Mouse (Mus musculus): Measurements from ENCODE around the gene Prr36. TPM values are rescaled to one million over a fixed set of nuclear protein-coding genes. Genes with fewer than 3 reads are reported as not detected.
A peak's percentile ranks its signal among the peaks of the same experiment; 100 is the strongest.

The Prr36 gene
- polyA plus RNA-seq, 1 experiment from 2014 or later, result 1.4 TPM

DNA sequence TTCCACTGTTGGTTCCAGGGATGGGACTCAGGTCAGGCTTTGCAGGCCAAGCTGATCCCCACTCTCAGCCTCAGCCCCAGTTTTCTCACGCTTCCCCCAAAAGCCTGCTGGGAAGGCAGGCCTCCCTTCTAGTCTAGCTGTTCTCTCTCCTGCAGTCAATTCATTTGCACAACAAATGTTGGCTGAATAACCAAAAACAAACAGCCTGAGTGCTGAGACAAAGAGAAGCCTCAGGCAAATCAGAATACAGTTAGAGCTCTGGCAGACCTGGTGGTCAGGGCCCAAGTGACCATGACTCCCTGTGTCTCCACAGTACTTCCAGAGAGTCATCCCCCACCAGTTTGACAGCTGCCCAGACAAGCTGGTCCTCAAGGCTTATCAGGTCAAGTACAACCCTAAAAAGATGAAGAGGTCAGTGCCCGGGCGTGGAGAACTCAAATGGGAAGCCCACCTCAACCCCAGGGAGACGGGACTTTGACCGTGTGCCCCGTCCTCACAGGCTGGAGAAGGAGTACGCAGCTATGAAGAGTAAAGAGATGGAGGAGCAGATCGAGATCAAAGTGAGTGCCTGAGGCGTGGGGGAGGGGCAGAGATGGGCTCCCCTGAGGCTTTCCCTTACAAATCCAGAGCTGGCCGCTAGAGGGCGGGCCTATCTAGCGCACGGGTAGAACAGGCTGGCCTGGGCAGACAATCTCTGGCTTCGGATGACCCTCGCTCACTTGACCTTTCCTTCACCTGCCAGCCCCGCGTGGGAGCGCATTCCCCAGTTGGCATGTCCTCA, 24.3 kb downstream of the Prr36 start:
- Histone ChIP-seq H3K36me3 (peaks cover 21% of the 10 kb centered on the region), H3K4me1 (replicated peaks) (peaks cover 6% of the 10 kb centered on the region), H3K27ac (no peak overlapping the region), H3K9ac (replicated peaks) (no peak overlapping the region), H3K9me3 (no peaks in the 10 kb centered on the region), H3K4me3 (replicated peaks) (no peak overlapping the region), H3K27me3 (no peaks in the 10 kb centered on the region), H3K4me2 (peak overlapping the region; percentile 42)
- 8% methylated on average over 18 of the region's 18 CpGs for WGBS
- peak; percentile 70 for ATAC-seq (ENCODE audit: insufficient number of reproducible peaks, insufficient read depth, low FRiP score, low TSS enrichment, low read depth)

GRCm38 (mm10) chr8:4192305-4192704, 25.0 kb downstream of the Prr36 start:
- H3K27ac ChIP-seq, result no peak overlapping the region
- no peak for ATAC-seq (ENCODE audit: insufficient number of reproducible peaks, insufficient read depth, low FRiP score, low TSS enrichment, low read depth)

DNA sequence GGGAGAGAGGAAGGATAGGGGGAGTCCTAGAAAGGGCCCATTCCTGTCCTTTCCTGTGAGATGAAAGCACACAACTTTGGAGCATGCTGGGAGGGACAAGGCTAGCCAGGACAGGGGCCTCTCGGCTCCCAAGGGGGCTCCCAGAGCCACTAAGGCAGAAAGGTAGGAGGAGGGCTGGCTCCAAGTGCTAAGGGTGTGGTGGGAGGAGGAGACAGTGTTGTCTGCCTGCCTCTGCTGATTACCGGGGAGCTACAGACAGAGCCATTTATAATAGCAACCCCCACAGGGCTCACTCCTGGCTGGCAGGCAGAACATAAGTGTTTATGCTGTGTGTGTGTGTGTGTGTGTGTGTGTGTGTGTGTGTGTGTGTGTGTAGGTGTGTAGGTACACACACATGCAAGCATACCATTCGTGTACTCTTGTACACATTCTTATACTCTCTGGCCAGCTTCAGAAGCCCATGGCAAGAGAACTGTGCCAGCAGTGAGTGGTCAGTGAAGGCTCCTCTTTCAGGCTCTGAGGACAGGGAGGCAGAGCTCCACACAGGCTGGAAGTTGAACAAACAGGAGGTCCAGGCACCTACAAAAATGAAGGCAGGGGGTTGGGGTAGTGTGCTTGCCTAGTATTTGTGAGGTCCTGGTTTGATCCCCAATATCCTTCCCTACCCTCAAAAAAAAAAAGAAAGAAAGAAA, 28.1 kb downstream of the Prr36 start:
- Histone ChIP-seq H3K4me1 (replicated peaks) (peaks cover 6% of the 10 kb centered on the region), H3K27me3 (no peaks in the 10 kb centered on the region), H3K9me3 (no peaks in the 10 kb centered on the region), H3K36me3 (peaks cover 53% of the 10 kb centered on the region), H3K9ac (replicated peaks) (no peak overlapping the region), H3K4me2 (no peak overlapping the region), H3K4me3 (replicated peaks) (no peak overlapping the region), H3K27ac (no peak overlapping the region)
- 27% methylated on average over 3 of the region's 3 CpGs for WGBS
- no peak for ATAC-seq (ENCODE audit: insufficient number of reproducible peaks, insufficient read depth, low FRiP score, low TSS enrichment, low read depth)

More at GRCm38 (mm10) chr8:4192305-4192704, 25.0 kb downstream of the Prr36 start:
- Histone ChIP-seq H3K9ac (replicated peaks) (no peak overlapping the region), H3K9me3 (no peaks in the 10 kb centered on the region), H3K36me3 (peaks cover 28% of the 10 kb centered on the region), H3K4me3 (replicated peaks) (no peak overlapping the region), H3K4me1 (replicated peaks) (peaks cover 6% of the 10 kb centered on the region), H3K27me3 (no peaks in the 10 kb centered on the region), H3K4me2 (no peak overlapping the region)
- 69% methylated on average over 5 of the region's 5 CpGs for WGBS

- no peak for ATAC-seq (ENCODE audit: insufficient number of reproducible peaks, insufficient read depth, low FRiP score, low TSS enrichment, low read depth)
Observed at GRCm38 (mm10) chr8:4188605-4189004, 28.7 kb downstream of the Prr36 start.

GRCm38 (mm10) chr8:4186151-4186550, 31.1 kb downstream of the Prr36 start:
- no peaks in the 10 kb centered on the region for H3K9me3 ChIP-seq
- H3K4me1 ChIP-seq (replicated peaks), result no peaks in the 10 kb centered on the region
- H3K36me3 ChIP-seq, result peaks cover 51% of the 10 kb centered on the region
- 90% methylated on average over 2 of the region's 2 CpGs for WGBS
- no peak overlapping the region for H3K4me2 ChIP-seq
- no peak overlapping the region for H3K9ac ChIP-seq (replicated peaks)
- H3K27ac ChIP-seq, result no peak overlapping the region
- ATAC-seq (ENCODE audit: insufficient number of reproducible peaks, insufficient read depth, low FRiP score, low TSS enrichment, low read depth), result no peak
- no peaks in the 10 kb centered on the region for H3K27me3 ChIP-seq
- H3K4me3 ChIP-seq (replicated peaks), result no peak overlapping the region

More at GRCm38 (mm10) chr8:4188605-4189004, 28.7 kb downstream of the Prr36 start:
- H3K9me3 ChIP-seq, result no peaks in the 10 kb centered on the region
- H3K36me3 ChIP-seq, result peaks cover 55% of the 10 kb centered on the region
- H3K27me3 ChIP-seq, result no peaks in the 10 kb centered on the region
- peaks cover 6% of the 10 kb centered on the region for H3K4me1 ChIP-seq (replicated peaks)
- no peak overlapping the region for H3K27ac ChIP-seq
- no peak overlapping the region for H3K4me3 ChIP-seq (replicated peaks)
- no peak overlapping the region for H3K9ac ChIP-seq (replicated peaks)
- H3K4me2 ChIP-seq, result no peak overlapping the region

DNA sequence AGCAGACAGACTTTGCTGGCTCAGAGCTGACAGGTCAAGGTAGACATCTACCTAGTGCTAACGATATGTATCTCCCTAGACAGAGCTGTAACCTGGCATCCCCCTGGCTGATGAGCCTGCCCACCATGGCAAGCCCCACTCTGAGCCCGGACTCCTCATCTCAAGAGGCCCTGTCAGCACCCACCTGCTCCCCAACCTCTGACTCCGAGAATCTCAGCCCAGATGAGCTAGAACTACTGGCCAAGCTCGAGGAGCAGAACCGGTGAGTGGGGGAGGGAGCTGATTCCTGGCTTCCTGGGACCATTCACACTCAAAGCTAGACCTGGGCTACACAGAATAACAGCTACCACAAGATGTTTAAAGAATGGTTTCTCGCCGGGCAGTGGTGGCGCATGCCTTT, 33.9 kb downstream of the Prr36 start:
- Histone ChIP-seq H3K36me3 (peaks cover 44% of the 10 kb centered on the region), H3K27me3 (no peaks in the 10 kb centered on the region), H3K4me2 (no peak overlapping the region), H3K27ac (no peak overlapping the region), H3K9ac (replicated peaks) (no peak overlapping the region), H3K9me3 (no peaks in the 10 kb centered on the region), H3K4me3 (replicated peaks) (no peak overlapping the region), H3K4me1 (replicated peaks) (no peaks in the 10 kb centered on the region)
- ATAC-seq (ENCODE audit: insufficient number of reproducible peaks, insufficient read depth, low FRiP score, low TSS enrichment, low read depth), result no peak
- WGBS, result 82% methylated on average over 8 of the region's 8 CpGs

DNA sequence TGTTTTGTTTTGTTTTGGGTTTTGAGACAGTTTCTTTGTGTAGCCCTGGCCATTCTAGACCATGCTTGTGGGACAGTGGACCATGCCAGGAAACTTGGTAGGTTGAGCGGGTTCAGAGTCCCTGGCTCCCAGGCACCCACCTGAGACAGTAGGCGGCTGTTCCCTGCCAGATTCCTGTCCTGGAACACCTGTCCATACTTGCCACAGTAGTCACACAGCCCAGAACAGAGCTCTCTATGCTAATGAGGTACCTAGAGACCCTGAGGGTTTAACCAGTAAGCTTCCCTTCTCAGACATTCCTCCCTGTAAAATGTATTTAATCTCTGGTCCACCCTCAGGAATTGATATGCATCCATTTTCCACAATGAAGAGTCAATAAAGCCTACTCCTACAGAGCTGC, 43.2 kb downstream of the Prr36 start:
- H3K4me2 ChIP-seq, result no peak overlapping the region
- no peak overlapping the region for H3K4me3 ChIP-seq (replicated peaks)
- 65% methylated on average over 2 of the region's 2 CpGs for WGBS
- no peak overlapping the region for H3K27ac ChIP-seq
- no peaks in the 10 kb centered on the region; the same call in 1 of the 2 replicates for H3K36me3 ChIP-seq
- no peaks in the 10 kb centered on the region for H3K9me3 ChIP-seq
- H3K9ac ChIP-seq (replicated peaks), result no peak overlapping the region
- no peaks in the 10 kb centered on the region for H3K4me1 ChIP-seq (replicated peaks)
- H3K27me3 ChIP-seq, result no peaks in the 10 kb centered on the region
- ATAC-seq (ENCODE audit: insufficient number of reproducible peaks, insufficient read depth, low FRiP score, low TSS enrichment, low read depth), result 0 out of 2 replicates have a peak, but pooled peaks have one; percentile 31

DNA sequence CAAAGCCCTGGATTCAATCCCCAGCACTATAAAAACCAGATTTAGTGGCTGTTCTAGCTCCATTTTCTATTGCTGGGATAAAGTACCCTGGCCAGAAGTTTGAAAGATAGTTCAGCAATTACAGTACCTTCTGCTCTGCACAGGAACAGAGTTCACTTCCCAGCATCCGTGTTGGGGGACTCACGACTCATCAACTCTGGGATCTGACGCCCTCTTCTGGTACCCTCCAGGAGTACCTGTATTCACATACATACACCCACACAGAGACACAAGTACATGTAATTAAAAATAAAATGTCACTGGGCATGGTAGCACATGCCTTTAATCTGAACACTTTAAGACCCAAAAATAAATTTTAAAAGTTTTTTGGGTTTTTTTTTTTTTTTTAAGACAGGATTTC, 44.8 kb downstream of the Prr36 start:
- Histone ChIP-seq H3K4me2 (no peak overlapping the region), H3K9me3 (no peaks in the 10 kb centered on the region), H3K4me3 (replicated peaks) (no peak overlapping the region), H3K4me1 (replicated peaks) (0 out of 2 replicates have a peak, but pooled peaks cover under 1% of the 10 kb centered on the region), H3K27ac (no peak overlapping the region), H3K36me3 (no peaks in the 10 kb centered on the region; the same call in 1 of the 2 replicates), H3K9ac (replicated peaks) (no peak overlapping the region), H3K27me3 (no peaks in the 10 kb centered on the region)
- ATAC-seq (ENCODE audit: insufficient number of reproducible peaks, insufficient read depth, low FRiP score, low TSS enrichment, low read depth), result no peak
- 68% methylated on average over 3 of the region's 3 CpGs for WGBS

DNA sequence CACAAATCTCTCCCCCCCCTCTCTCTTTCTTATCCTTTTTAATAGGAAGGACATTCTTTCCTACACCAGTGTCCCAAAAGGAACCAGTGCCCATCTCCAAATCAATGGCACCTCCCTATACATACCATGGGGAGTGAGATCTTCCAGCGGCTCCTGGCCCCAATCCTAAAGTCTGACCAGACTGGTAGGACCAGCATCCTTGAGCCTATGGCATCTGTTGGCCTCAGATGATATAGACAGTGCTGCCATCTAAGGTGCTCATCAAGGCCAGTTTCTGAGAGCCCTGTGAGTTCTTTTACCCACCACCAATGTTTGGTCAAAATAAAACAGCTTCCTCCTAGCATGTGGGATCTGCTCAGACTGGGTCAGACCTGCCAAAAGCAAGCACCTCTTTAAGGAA, 49.3 kb downstream of the Prr36 start:
- WGBS, result 90% methylated on average over 1 of the region's 1 CpGs
- Histone ChIP-seq H3K4me2 (no peak overlapping the region), H3K4me3 (replicated peaks) (no peak overlapping the region), H3K9ac (replicated peaks) (no peak overlapping the region), H3K9me3 (no peaks in the 10 kb centered on the region), H3K27ac (no peak overlapping the region), H3K36me3 (no peaks in the 10 kb centered on the region), H3K4me1 (replicated peaks) (peaks cover 6% of the 10 kb centered on the region; the same call in 1 of the 2 replicates), H3K27me3 (no peaks in the 10 kb centered on the region)
- no peak for ATAC-seq (ENCODE audit: insufficient number of reproducible peaks, insufficient read depth, low FRiP score, low TSS enrichment, low read depth)

DNA sequence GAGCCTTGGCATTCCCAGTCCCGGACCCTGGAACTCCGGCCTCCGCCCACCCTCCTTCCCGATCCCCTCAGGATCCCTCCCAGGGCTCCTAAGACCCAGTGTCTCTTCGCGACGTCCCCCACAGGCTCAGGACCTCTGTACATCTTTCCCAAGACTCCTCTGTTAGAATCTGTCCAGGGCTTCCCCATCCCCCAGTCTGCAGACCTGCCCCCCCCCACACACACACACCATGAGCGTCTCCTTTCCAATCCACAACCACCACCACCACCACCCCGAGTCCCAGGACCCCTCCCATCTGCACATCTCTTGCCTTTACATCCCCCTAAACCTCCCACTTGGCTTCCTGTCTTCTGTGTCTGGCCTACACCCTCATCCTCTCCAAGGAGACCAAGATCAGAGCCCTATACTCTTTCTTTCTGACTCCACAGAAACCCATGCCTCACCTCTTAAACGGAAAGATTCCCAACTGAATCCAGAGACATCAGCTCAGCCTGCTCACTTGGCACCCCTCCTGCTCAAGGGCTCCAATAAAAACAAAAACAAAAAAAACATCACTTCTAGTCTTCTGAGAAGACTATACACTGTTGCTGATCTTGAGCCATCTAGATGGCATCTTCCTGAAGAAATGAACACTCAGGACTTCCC, 50.3 kb downstream of the Prr36 start:
- 13% methylated on average over 9 of the region's 10 CpGs for WGBS
- Histone ChIP-seq H3K4me3 (replicated peaks) (peak overlapping the region; percentile 84), H3K27me3 (no peaks in the 10 kb centered on the region), H3K36me3 (no peaks in the 10 kb centered on the region), H3K9ac (replicated peaks) (peak overlapping the region; percentile 77), H3K4me2 (peak overlapping the region; percentile 82), H3K27ac (no peak overlapping the region), H3K4me1 (replicated peaks) (peaks cover 6% of the 10 kb centered on the region; the same call in 1 of the 2 replicates), H3K9me3 (no peaks in the 10 kb centered on the region)
- no peak for ATAC-seq (ENCODE audit: insufficient number of reproducible peaks, insufficient read depth, low FRiP score, low TSS enrichment, low read depth)
